Mouse (Mus musculus): ENCODE data around the gene Olfr1293-ps. TPM values are rescaled to one million over a fixed set of nuclear protein-coding genes. Genes with fewer than 3 reads are reported as not detected.

Gene Olfr1293-ps
- not detected in 2 replicates for polyA plus RNA-seq (2015; fragmentation: Nextera tagmentation; extraction: Ambion mirVana)

GRCm38 (mm10) chr2:111524903-111525302 is at the start of gene Olfr1293-ps:
TSS of gene Olfr1293-ps (plus strand) at chr2:111525203.
- Histone ChIP-seq H3K27ac (ENCODE audit: low read length) (no peak within 1 kb of the TSS), H3K9me3 (ENCODE audit: low read length) (no peaks in the 10 kb centered on the region; the same call in 1 of the 2 replicates), H3K27me3 (replicated peaks; ENCODE audit: insufficient read depth, low read length) (no peaks in the 10 kb centered on the region), H3K4me2 (replicated peaks; ENCODE audit: low read depth, low read length) (no peak within 1 kb of the TSS), H3K4me1 (ENCODE audit: insufficient read depth, low read depth, low read length) (no peaks in the 10 kb centered on the region), H3K9ac (replicated peaks; ENCODE audit: low read depth) (no peak within 1 kb of the TSS), H3K36me3 (ENCODE audit: insufficient read depth, low read length) (no peaks in the 10 kb centered on the region), H3K4me3 (ENCODE audit: low read depth, low read length) (no peak within 1 kb of the TSS)
- 74% methylated on average over 1 of the region's 1 CpGs for WGBS
- ATAC-seq (no peak), DNase-seq (ENCODE audit: low spot score) (no peak)
- no peak for TF ChIP-seq EP300 (IDR thresholded peaks at IDR 0.05)

- Histone ChIP-seq H3K36me3 (ENCODE audit: insufficient read depth, low read length) (no peaks in the 10 kb centered on the region), H3K9ac (replicated peaks; ENCODE audit: low read depth) (no peak within 1 kb of the TSS), H3K4me1 (ENCODE audit: insufficient read depth, low read depth, low read length) (no peaks in the 10 kb centered on the region), H3K27ac (ENCODE audit: low read length) (no peak within 1 kb of the TSS), H3K4me2 (replicated peaks; ENCODE audit: low read depth, low read length) (no peak within 1 kb of the TSS), H3K9me3 (ENCODE audit: low read length) (no peaks in the 10 kb centered on the region), H3K4me3 (ENCODE audit: low read depth, low read length) (no peak within 1 kb of the TSS), H3K27me3 (replicated peaks; ENCODE audit: insufficient read depth, low read length) (no peaks in the 10 kb centered on the region)
- no peak for TF ChIP-seq CTCF (IDR thresholded peaks at IDR 0.05)
- TF ChIP-seq EP300 (IDR thresholded peaks at IDR 0.05): no peak
- DNase-seq (ENCODE audit: low spot score) (no peak), ATAC-seq (no peak)
- WGBS: 67% methylated on average over 1 of the region's 1 CpGs
These were observed 44.5 kb upstream of the Olfr1293-ps start, which contains the start of gene Olfr1289 for GRCm38 (mm10) chr2:111480519-111480918. TSS of gene Olfr1289 (plus strand) at chr2:111480819.

GRCm38 (mm10) chr2:111493729-111494128 is 31.3 kb upstream of the Olfr1293-ps start, which contains the start of gene Olfr1290:
TSS of gene Olfr1290 (minus strand) at chr2:111493829.
- H3K27ac ChIP-seq (ENCODE audit: low read length): no peak within 1 kb of the TSS
- H3K9ac ChIP-seq (replicated peaks; ENCODE audit: low read depth): no peak within 1 kb of the TSS
- no peak within 1 kb of the TSS for H3K4me3 ChIP-seq (ENCODE audit: low read depth, low read length)
- H3K4me1 ChIP-seq (ENCODE audit: insufficient read depth, low read depth, low read length): no peaks in the 10 kb centered on the region
- H3K36me3 ChIP-seq (ENCODE audit: insufficient read depth, low read length): no peaks in the 10 kb centered on the region
- H3K27me3 ChIP-seq (replicated peaks; ENCODE audit: insufficient read depth, low read length): no peaks in the 10 kb centered on the region
- TF ChIP-seq CTCF (IDR thresholded peaks at IDR 0.05) (no peak), EP300 (IDR thresholded peaks at IDR 0.05) (no peak)
- 64% methylated on average over 5 of the region's 5 CpGs for WGBS
- ATAC-seq (no peak), DNase-seq (ENCODE audit: low spot score) (no peak)
- H3K9me3 ChIP-seq (ENCODE audit: low read length): 0 out of 2 replicates have a peak, but pooled peaks cover 2% of the 10 kb centered on the region
- no peak within 1 kb of the TSS for H3K4me2 ChIP-seq (replicated peaks; ENCODE audit: low read depth, low read length)

GRCm38 (mm10) chr2:111496880-111497279 is 28.1 kb upstream of the Olfr1293-ps start, which contains the start of gene Olfr1291-ps1:
TSS of gene Olfr1291-ps1 (plus strand) at chr2:111497180.
- Histone ChIP-seq H3K9ac (replicated peaks; ENCODE audit: low read depth) (no peak within 1 kb of the TSS), H3K9me3 (ENCODE audit: low read length) (0 out of 2 replicates have a peak, but pooled peaks cover 2% of the 10 kb centered on the region), H3K27me3 (replicated peaks; ENCODE audit: insufficient read depth, low read length) (no peaks in the 10 kb centered on the region), H3K4me1 (ENCODE audit: insufficient read depth, low read depth, low read length) (no peaks in the 10 kb centered on the region), H3K36me3 (ENCODE audit: insufficient read depth, low read length) (no peaks in the 10 kb centered on the region), H3K27ac (ENCODE audit: low read length) (no peak within 1 kb of the TSS), H3K4me3 (ENCODE audit: low read depth, low read length) (no peak within 1 kb of the TSS), H3K4me2 (replicated peaks; ENCODE audit: low read depth, low read length) (no peak within 1 kb of the TSS)
- no peak for DNase-seq (ENCODE audit: low spot score)
- TF ChIP-seq EP300 (IDR thresholded peaks at IDR 0.05): no peak
- no peak for TF ChIP-seq CTCF (IDR thresholded peaks at IDR 0.05)
- WGBS: 80% methylated on average over 3 of the region's 3 CpGs
- ATAC-seq: no peak

GRCm38 (mm10) chr2:111517451-111517850 is 7.6 kb upstream of the Olfr1293-ps start:
- no peak for DNase-seq (ENCODE audit: low spot score)
- TF ChIP-seq EP300 (IDR thresholded peaks at IDR 0.05): no peak
- Histone ChIP-seq H3K4me1 (ENCODE audit: insufficient read depth, low read depth, low read length) (no peaks in the 10 kb centered on the region), H3K9ac (replicated peaks; ENCODE audit: low read depth) (no peak overlapping the region), H3K27me3 (replicated peaks; ENCODE audit: insufficient read depth, low read length) (no peaks in the 10 kb centered on the region), H3K4me2 (replicated peaks; ENCODE audit: low read depth, low read length) (no peak overlapping the region), H3K36me3 (ENCODE audit: insufficient read depth, low read length) (no peaks in the 10 kb centered on the region), H3K4me3 (ENCODE audit: low read depth, low read length) (no peak overlapping the region), H3K9me3 (ENCODE audit: low read length) (no peaks in the 10 kb centered on the region), H3K27ac (ENCODE audit: low read length) (no peak overlapping the region)
- WGBS: 79% methylated on average over 10 of the region's 10 CpGs
- no peak for ATAC-seq

GRCm38 (mm10) chr2:111540191-111540590 is 15.2 kb downstream of the Olfr1293-ps start, which contains the start of gene Olfr1294:
TSS of gene Olfr1294 (minus strand) at chr2:111540291.
- Histone ChIP-seq H3K4me2 (replicated peaks; ENCODE audit: low read depth, low read length) (no peak within 1 kb of the TSS), H3K9ac (replicated peaks; ENCODE audit: low read depth) (no peak within 1 kb of the TSS), H3K4me1 (ENCODE audit: insufficient read depth, low read depth, low read length) (no peaks in the 10 kb centered on the region), H3K27ac (ENCODE audit: low read length) (no peak within 1 kb of the TSS), H3K4me3 (ENCODE audit: low read depth, low read length) (no peak within 1 kb of the TSS), H3K9me3 (ENCODE audit: low read length) (no peaks in the 10 kb centered on the region), H3K27me3 (replicated peaks; ENCODE audit: insufficient read depth, low read length) (no peaks in the 10 kb centered on the region), H3K36me3 (ENCODE audit: insufficient read depth, low read length) (no peaks in the 10 kb centered on the region)
- DNase-seq (ENCODE audit: low spot score) (no peak), ATAC-seq (no peak)
- TF ChIP-seq EP300 (IDR thresholded peaks at IDR 0.05): no peak
- TF ChIP-seq CTCF (IDR thresholded peaks at IDR 0.05): no peak
- 25% methylated on average over 1 of the region's 1 CpGs for WGBS

- TF ChIP-seq EP300 (IDR thresholded peaks at IDR 0.05) (no peak), CTCF (IDR thresholded peaks at IDR 0.05) (no peak)
These were observed 44.6 kb downstream of the Olfr1293-ps start, which contains the start of gene Olfr1295 for GRCm38 (mm10) chr2:111569581-111569980. TSS of gene Olfr1295 (minus strand) at chr2:111569681.

More at GRCm38 (mm10) chr2:111569581-111569980, 44.6 kb downstream of the Olfr1293-ps start, which contains the start of gene Olfr1295:
- DNase-seq (ENCODE audit: low spot score) (no peak), ATAC-seq (no peak)
- H3K36me3 ChIP-seq (ENCODE audit: insufficient read depth, low read length): no peaks in the 10 kb centered on the region
- H3K27ac ChIP-seq (ENCODE audit: low read length): no peak within 1 kb of the TSS
- no peak within 1 kb of the TSS for H3K4me2 ChIP-seq (replicated peaks; ENCODE audit: low read depth, low read length)
- no peaks in the 10 kb centered on the region for H3K4me1 ChIP-seq (ENCODE audit: insufficient read depth, low read depth, low read length)
- H3K9ac ChIP-seq (replicated peaks; ENCODE audit: low read depth): no peak within 1 kb of the TSS
- H3K27me3 ChIP-seq (replicated peaks; ENCODE audit: insufficient read depth, low read length): no peaks in the 10 kb centered on the region
- no peaks in the 10 kb centered on the region for H3K9me3 ChIP-seq (ENCODE audit: low read length)
- H3K4me3 ChIP-seq (ENCODE audit: low read depth, low read length): no peak within 1 kb of the TSS

Other genes with a start within 250 kb of the Olfr1293-ps start
- not detected in 2 replicates for gene Olfr1278, start 235.1 kb upstream of the Olfr1293-ps start, polyA plus RNA-seq (2015; fragmentation: Nextera tagmentation; extraction: Ambion mirVana)
- gene Olfr1279, start 224.6 kb upstream of the Olfr1293-ps start, polyA plus RNA-seq (2015; fragmentation: Nextera tagmentation; extraction: Ambion mirVana): not detected in 2 replicates
- gene Olfr1280, start 211.2 kb upstream of the Olfr1293-ps start, polyA plus RNA-seq (2015; fragmentation: Nextera tagmentation; extraction: Ambion mirVana): not detected in 2 replicates
- not detected in 2 replicates for gene Olfr1281, start 198.7 kb upstream of the Olfr1293-ps start, polyA plus RNA-seq (2015; fragmentation: Nextera tagmentation; extraction: Ambion mirVana)
- gene Olfr1282, start 189.1 kb upstream of the Olfr1293-ps start, polyA plus RNA-seq (2015; fragmentation: Nextera tagmentation; extraction: Ambion mirVana): not detected in 2 replicates
- not detected in 2 replicates for gene Olfr1283, start 158.4 kb upstream of the Olfr1293-ps start, polyA plus RNA-seq (2015; fragmentation: Nextera tagmentation; extraction: Ambion mirVana)
- gene Olfr1284, start 149.7 kb upstream of the Olfr1293-ps start, polyA plus RNA-seq (2015; fragmentation: Nextera tagmentation; extraction: Ambion mirVana): not detected in 2 replicates
- gene Olfr1286, start 102.1 kb upstream of the Olfr1293-ps start, polyA plus RNA-seq (2015; fragmentation: Nextera tagmentation; extraction: Ambion mirVana): not detected in 2 replicates
- not detected in 2 replicates for gene Olfr1287, start 76.1 kb upstream of the Olfr1293-ps start, polyA plus RNA-seq (2015; fragmentation: Nextera tagmentation; extraction: Ambion mirVana)
- gene Olfr1288, start 51.1 kb upstream of the Olfr1293-ps start, polyA plus RNA-seq (2015; fragmentation: Nextera tagmentation; extraction: Ambion mirVana): not detected in 2 replicates
- not detected in 2 replicates for gene Olfr1289, start 44.4 kb upstream of the Olfr1293-ps start, polyA plus RNA-seq (2015; fragmentation: Nextera tagmentation; extraction: Ambion mirVana)
- gene Olfr1290, start 31.4 kb upstream of the Olfr1293-ps start, polyA plus RNA-seq (2015; fragmentation: Nextera tagmentation; extraction: Ambion mirVana): not detected in 2 replicates
- gene Olfr1291-ps1, start 28.0 kb upstream of the Olfr1293-ps start, polyA plus RNA-seq (2015; fragmentation: Nextera tagmentation; extraction: Ambion mirVana): not detected in 2 replicates
- not detected in 2 replicates for gene Olfr1294, start 15.1 kb downstream of the Olfr1293-ps start, polyA plus RNA-seq (2015; fragmentation: Nextera tagmentation; extraction: Ambion mirVana)
- not detected in 2 replicates for gene Olfr1295, start 44.5 kb downstream of the Olfr1293-ps start, polyA plus RNA-seq (2015; fragmentation: Nextera tagmentation; extraction: Ambion mirVana)
- gene Olfr1297, start 101.3 kb downstream of the Olfr1293-ps start, polyA plus RNA-seq (2015; fragmentation: Nextera tagmentation; extraction: Ambion mirVana): not detected in 2 replicates
- gene Olfr1298, start 124.0 kb downstream of the Olfr1293-ps start, polyA plus RNA-seq (2015; fragmentation: Nextera tagmentation; extraction: Ambion mirVana): not detected in 2 replicates
- not detected in 2 replicates for gene Olfr1299, start 136.2 kb downstream of the Olfr1293-ps start, polyA plus RNA-seq (2015; fragmentation: Nextera tagmentation; extraction: Ambion mirVana)
- gene Olfr1301, start 225.8 kb downstream of the Olfr1293-ps start, polyA plus RNA-seq (2015; fragmentation: Nextera tagmentation; extraction: Ambion mirVana): not detected in 2 replicates

Measured in lung, postnatal 0 days (tissue).